Mouse (Mus musculus) mouse trophoblast stem cell (cell line): Measurements from ENCODE around the gene Aatf.

Source experiments
- in situ Hi-C, 2 experiments: fragments of 300-500 bp; cut with MseI, MboI; formaldehyde crosslinking; loops; 2 replicates in 1 of 2; 3 replicates in 1 of 2; pipeline ENCODE4 v1.15.1; 2025

The Aatf gene

GRCm38 (mm10) chr11:84513171-84514116 lies at the start of gene Aatf:
Gene Aatf, minus strand, starts transcription at chr11:84513522.
- in situ Hi-C loops, result no loop called here

- in situ Hi-C loops, result no loop called here
Observed at GRCm38 (mm10) chr11:84562758-84563347, 49.5 kb upstream of the Aatf start.

GRCm38 (mm10) chr11:84561546-84561945 lies 48.2 kb upstream of the Aatf start:
- in situ Hi-C loops, result no loop called here

- in situ Hi-C loops, result no loop called here
Observed at GRCm38 (mm10) chr11:84553821-84554450, 40.6 kb upstream of the Aatf start.

DNA sequence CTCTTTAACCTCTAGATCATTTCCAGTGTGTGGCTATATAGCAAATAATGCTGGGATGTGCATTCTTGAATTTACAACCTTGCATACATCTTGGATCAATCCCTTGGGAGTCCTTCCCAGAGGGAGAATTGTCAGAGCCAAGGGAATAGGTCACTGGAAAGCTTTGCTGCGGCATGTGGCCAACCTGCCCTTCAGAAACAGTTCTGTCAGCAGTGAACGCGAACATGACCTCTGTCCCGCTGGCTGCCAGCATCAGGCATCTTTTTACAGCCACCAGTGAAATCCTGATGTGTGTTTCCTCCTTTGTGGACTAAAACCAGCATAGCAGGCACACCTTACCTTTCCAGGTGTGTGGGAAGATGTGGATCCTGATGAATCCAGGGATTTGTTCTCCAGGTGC lies 38.0 kb upstream of the Aatf start:
- in situ Hi-C loops, result no loop called here

GRCm38 (mm10) chr11:84549258-84549791 lies 36.0 kb upstream of the Aatf start:
- in situ Hi-C loops, result no loop called here

DNA sequence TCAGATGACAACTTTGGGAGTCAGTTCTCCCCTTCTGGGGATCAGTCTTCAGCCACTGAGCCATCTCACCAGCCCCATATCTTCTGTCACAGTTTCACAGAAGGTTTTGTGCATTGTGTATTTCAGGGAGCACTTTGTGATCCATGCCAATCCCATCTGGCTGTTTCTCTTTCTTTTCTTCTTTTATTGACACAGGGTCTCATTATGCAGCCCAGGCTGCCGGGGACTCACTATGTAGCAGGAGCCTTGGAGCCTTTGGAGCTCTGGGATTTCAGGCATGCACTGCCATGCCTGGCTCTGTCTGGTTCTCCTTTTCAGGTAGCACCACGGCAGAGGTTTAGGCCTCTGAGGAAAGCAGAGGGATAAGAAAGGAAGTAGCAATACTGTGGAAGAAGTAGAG lies 35.0 kb upstream of the Aatf start:
- in situ Hi-C loops, result no loop called here

GRCm38 (mm10) chr11:84539981-84540380 lies 26.7 kb upstream of the Aatf start:
- in situ Hi-C loops, result no loop called here

GRCm38 (mm10) chr11:84529797-84530703 lies 16.7 kb upstream of the Aatf start:
- in situ Hi-C loops, result no loop called here

DNA sequence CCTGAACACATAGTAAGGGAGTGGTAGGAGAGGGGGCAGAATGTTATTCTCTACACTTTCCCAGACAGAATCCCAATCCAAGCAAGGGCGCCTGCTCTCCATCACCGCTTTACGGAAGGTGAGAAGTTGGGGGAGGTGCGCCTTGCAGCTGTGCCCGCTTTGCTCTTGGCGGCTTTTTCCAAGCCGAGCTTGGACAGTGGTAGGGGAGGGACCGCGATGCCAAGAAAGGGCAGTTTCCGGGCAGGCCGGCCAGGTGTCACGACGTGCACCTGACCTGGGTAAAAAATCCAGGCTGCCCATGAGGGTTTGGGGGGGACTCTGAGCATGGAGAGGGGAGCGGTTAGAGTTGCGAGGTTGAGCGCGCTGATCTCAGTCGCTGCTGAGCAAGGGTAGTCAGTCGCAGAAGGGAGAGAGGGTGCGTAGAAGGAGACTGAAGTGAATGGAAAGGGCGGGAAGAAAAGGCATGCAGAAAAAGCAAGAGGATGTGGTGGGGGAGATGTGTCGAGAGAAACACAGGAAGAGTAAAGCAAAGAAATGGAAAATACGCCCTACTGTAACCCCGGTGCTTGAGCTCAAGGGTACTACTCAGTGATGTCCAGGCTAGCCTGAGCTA lies 15.9 kb upstream of the Aatf start:
- in situ Hi-C loops, result no loop called here

- in situ Hi-C loops, result no loop called here
Observed at GRCm38 (mm10) chr11:84526976-84527860, 13.9 kb upstream of the Aatf start.

GRCm38 (mm10) chr11:84526451-84526850 lies 13.1 kb upstream of the Aatf start:
- in situ Hi-C loops, result no loop called here

DNA sequence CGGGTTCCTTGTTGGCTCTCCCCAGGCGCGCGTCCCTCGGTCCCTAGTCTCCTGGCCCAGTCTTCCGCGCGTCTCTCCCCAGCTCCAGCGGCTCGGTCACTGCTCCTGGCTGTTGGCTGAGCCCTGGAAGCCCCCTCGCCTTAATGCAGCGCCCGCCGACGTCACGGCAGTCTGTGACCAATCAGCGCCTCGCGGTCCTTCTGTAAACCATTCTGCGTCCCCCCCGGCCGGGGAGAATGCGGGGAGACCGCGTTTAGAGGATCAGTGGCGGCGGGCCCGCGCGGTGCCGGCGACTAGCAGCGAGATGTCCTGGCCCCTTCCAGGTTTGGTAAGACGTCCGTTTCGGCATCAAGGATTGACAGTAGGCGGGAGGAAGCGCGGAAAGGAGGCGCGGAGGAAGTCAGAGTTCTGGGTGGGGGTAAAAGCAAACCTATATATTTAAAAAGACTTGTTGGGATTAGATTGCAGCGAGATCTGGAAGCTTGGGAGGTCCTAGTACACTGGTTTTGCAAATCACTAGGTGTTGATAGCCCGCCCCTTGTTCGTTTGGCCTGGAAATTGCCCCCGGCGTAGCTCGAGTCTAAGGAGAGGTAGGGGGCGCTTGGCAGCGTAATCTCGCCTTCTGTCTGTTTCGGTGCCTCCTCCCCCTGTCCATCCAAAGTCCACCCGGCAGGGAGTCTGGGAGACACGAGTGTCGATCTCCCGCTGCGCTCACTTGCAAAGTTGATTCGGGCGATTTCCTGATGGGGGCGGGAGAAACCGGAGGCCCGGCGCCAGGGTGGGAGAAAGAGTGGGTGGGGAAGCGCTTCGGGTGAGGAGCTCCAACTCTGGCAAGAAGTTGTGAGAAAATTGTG lies 12.3 kb upstream of the Aatf start, which contains the start of gene Lhx1:
Gene Lhx1 (minus strand): TSS at position 115 of the 854 bp plus-strand sequence.
- in situ Hi-C loops, result no loop called here

DNA sequence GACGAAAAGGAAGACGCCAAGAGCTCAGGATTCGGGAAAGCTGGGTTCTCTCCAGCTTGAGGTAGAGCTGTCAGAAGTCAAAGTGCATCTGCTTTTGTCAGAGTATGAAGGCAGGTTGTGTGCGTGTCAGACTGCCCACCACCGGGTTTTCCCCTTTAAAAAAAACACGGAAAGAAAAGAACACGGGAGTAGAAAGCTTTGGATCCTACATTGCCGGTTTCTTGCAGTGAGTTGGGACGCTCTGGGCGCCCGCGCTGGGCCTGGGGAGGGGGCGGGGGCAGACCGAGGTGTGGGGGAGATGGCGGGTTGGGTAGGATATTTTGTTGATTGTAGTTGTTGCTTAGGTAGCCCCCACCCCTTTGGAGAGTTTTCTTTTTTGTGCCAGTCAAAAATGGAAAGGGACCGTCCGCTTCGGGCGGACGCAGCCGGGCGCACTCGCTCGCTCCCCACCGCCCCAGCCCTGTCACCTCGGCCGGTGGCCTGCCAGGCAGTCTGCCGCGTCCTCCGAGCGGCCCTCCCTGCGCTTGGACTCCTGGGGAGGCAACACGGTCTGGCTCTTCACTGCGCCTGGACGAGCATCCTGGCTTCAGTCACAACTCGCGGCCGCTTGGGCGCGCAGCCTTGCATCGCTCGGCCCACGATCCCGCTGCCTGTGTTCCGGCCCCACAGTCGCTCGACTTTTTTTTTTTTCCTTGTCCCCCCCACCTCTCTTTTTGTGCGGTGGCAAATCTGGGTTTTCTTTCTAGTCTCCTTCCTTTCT lies 11.4 kb upstream of the Aatf start:
- in situ Hi-C loops, result no loop called here

DNA sequence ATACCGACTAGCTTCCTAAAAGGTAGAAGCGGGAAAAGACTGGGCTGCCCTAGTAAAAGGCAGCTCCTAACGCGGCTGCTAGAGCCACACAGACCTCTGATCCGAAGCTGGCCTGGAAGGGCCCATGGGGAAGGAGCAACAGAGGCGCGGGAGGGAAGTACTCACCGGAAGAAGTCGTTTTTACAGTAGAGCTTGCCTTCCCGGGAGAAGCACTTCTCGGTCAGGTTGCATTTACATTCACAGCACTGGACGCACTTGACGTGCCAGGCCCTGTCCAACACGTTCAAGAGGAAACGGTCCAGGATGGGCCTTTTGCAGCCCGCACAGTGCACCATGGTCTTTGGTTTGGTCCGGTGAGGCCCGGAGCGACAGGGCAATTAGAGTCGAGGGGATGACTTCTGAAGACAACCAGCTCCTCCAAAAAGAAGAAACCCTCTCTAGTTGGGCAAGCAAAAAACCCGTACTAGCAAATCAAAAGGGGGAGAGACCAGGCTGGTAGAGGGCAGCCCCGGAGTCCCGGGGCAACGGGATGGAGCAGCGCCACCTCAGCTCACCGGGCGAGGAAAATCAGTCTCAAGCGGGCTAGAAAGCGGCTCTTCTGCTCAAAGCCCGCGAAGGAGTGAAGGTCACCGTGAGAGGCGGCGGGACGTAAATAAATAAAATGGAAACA lies 10.7 kb upstream of the Aatf start:
- in situ Hi-C loops, result no loop called here

- in situ Hi-C loops, result no loop called here
Observed at GRCm38 (mm10) chr11:84523321-84523831, 10.1 kb upstream of the Aatf start.
